Mouse (Mus musculus) heart, embryonic 15.5 days (tissue): ENCODE measurements around the gene Amt. TPM values are rescaled to one million over a fixed set of nuclear protein-coding genes. Genes with fewer than 3 reads are reported as not detected.

Source experiments
- ATAC-seq: fragments of 200-750 bp; cut with Nextera tagmentation; replicated peaks from 2 replicates; pipeline ENCODE4 v1.8.0; 2017; ENCODE audit warnings: low read depth, moderate TSS enrichment; ENCODE audit not compliant: insufficient number of reproducible peaks, insufficient read depth, low FRiP score
- H3K27ac ChIP-seq: fragments of 300-500 bp; sonication (generic); 2 replicates; pipeline ENCODE4 v1.5.1; 2015; ENCODE audit warnings: mild to moderate bottlenecking, inconsistent platforms
- H3K27me3 ChIP-seq: fragments of 300-500 bp; sonication (generic); 2 replicates; pipeline ENCODE4 v1.6.1; 2015; ENCODE audit warnings: inconsistent platforms
- H3K36me3 ChIP-seq: fragments of 300-500 bp; sonication (generic); 2 replicates; pipeline ENCODE4 v1.6.1; 2015; ENCODE audit warnings: mild to moderate bottlenecking, inconsistent platforms
- H3K4me1 ChIP-seq: fragments of 300-500 bp; sonication (generic); replicated peaks from 2 replicates; pipeline ENCODE4 v1.6.1; 2015; ENCODE audit warnings: inconsistent platforms
- H3K4me2 ChIP-seq: fragments of 300-500 bp; sonication (generic); 2 replicates; pipeline ENCODE4 v1.6.1; 2015; ENCODE audit warnings: inconsistent platforms, mild to moderate bottlenecking, moderate library complexity
- H3K4me3 ChIP-seq: fragments of 300-500 bp; sonication (generic); 2 replicates; pipeline ENCODE4 v1.5.1; 2015; ENCODE audit warnings: mild to moderate bottlenecking, inconsistent platforms
- H3K9ac ChIP-seq: fragments of 300-500 bp; sonication (generic); 2 replicates; pipeline ENCODE4 v1.6.1; 2015; ENCODE audit warnings: mild to moderate bottlenecking, inconsistent platforms
- H3K9me3 ChIP-seq: fragments of 300-500 bp; sonication (generic); replicated peaks from 2 replicates; pipeline ENCODE4 v1.6.1; 2016; ENCODE audit warnings: inconsistent platforms
- WGBS: fragments of 180-500 bp; shearing (Covaris S2); methylation state at CpG from one replicate; pipeline ENCODE4 v1.1.7; 2015; ENCODE audit warnings: mixed read lengths; 5-methylcytosine and 5-hydroxymethylcytosine counted together
- polyA plus RNA-seq: library from polyadenylated mRNA; unstranded; fragments of >200 nt; fragmentation: Nextera tagmentation; extraction: Ambion mirVana; gene quantifications from 2 replicates; pipeline ENCODE4 v1.2.1, GENCODE M21; 2015

Gene Amt
- 8.2 and 9.1 TPM in 2 replicates for polyA plus RNA-seq

DNA sequence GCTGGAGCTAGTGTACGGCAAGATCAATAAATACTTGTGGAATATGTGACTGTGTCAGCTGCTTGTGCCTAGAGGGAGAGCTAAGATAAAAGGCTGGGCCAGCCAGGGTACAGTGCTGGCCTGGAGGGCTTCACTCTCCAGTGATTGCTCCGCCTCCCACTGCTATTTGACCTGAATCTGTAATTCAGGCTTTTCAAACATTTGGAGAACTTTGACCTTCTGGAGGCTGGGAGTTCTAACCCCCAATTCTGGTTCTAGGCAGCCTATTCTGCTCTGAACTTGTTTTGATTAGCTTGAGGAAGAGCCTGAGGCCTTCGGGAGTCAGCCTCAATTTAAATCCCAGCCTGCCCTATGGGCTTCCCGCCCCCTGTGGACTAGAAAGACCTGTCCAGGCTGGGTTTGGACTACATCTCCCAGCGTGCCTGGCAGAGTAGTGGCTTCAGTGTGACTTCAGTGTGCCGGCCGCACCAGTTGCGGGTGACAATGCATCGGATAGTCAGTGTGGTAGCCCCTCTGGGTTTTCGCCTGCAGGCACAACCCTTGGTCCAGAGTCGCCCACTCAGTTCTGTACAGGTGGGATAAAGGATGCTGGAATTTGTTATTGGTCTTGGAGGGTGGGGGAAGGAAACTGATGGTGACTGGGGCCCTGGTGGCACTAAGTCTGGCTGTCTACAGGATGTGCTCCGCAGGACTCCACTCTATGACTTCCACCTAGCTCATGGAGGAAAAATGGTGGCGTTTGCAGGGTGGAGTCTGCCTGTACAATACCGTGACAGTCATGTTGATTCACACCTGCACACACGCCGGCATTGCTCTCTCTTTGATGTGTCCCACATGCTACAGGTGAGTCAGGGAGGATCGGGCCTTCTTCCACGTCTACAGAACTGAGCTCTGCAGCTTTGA is at the start of gene Amt:
TSS of gene Amt (plus strand) at position 401 of the 903 bp plus-strand sequence.
- Histone ChIP-seq H3K4me1 (peaks cover 11% of the 10 kb centered on the region), H3K9ac (peak within 1 kb of the TSS; percentile 29; the same call in 1 of the 2 replicates), H3K4me3 (peak within 1 kb of the TSS; percentile 36), H3K36me3 (peaks cover 7% of the 10 kb centered on the region; the same call in 1 of the 2 replicates), H3K9me3 (no peaks in the 10 kb centered on the region), H3K27me3 (no peaks in the 10 kb centered on the region), H3K4me2 (peak within 1 kb of the TSS; percentile 50), H3K27ac (peak within 1 kb of the TSS; percentile 29)
- 34% methylated on average over 18 of the region's 18 CpGs for WGBS
- 0 out of 2 replicates have a peak, but pooled peaks have one; percentile 38 for ATAC-seq

DNA sequence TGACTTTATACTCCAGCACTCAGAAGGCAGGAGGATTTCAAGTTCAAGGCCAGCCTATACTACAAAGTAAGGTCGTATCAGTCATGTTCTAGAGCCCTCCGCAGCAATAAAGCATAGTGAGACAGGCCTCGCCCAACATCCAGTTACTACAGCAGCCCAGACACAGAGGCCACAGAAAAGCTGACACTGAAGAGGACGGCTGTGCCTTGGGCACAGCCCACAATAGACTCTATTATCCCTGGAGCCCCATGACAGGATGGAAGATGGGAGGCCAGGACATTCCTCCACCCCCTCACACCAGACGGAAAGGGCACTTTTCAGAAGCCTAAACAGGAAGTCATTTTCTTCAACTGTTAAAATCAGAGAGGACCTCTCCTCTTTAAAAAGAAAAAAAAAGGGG is 47.7 kb upstream of the Amt start:
- no peaks in the 10 kb centered on the region for H3K9me3 ChIP-seq
- no peak for ATAC-seq
- peaks cover 28% of the 10 kb centered on the region for H3K36me3 ChIP-seq
- H3K4me1 ChIP-seq: peaks cover 16% of the 10 kb centered on the region
- H3K4me3 ChIP-seq: no peak overlapping the region
- H3K4me2 ChIP-seq: no peak overlapping the region
- H3K27ac ChIP-seq: no peak overlapping the region; the same call in 1 of the 2 replicates
- no peak overlapping the region for H3K9ac ChIP-seq
- no peaks in the 10 kb centered on the region for H3K27me3 ChIP-seq
- 62% methylated on average over 5 of the region's 5 CpGs for WGBS

DNA sequence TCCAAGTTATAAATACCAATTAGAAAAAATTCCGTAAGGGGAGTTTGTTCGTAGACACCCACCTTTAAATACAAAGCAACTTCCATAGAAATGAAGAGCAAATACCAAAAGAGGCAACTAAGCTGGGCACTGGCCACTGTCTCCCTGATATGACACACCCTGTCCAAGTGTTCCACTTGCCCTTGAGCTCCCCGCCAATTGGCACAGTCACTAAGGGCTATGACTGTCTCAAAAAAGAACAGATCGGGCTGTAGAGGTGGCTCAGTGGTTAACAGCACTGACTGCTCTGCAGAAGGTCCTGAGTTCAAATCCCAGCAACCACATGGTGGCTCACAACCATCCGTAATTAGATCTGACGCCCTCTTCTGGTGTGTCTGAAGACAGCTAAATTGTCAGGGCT is 44.8 kb upstream of the Amt start:
- Histone ChIP-seq H3K9me3 (no peaks in the 10 kb centered on the region), H3K9ac (no peak overlapping the region), H3K4me1 (peaks cover 22% of the 10 kb centered on the region), H3K4me3 (no peak overlapping the region), H3K27me3 (no peaks in the 10 kb centered on the region), H3K27ac (no peak overlapping the region), H3K4me2 (no peak overlapping the region), H3K36me3 (peaks cover 28% of the 10 kb centered on the region)
- no peak for ATAC-seq
- 82% methylated on average over 6 of the region's 6 CpGs for WGBS

DNA sequence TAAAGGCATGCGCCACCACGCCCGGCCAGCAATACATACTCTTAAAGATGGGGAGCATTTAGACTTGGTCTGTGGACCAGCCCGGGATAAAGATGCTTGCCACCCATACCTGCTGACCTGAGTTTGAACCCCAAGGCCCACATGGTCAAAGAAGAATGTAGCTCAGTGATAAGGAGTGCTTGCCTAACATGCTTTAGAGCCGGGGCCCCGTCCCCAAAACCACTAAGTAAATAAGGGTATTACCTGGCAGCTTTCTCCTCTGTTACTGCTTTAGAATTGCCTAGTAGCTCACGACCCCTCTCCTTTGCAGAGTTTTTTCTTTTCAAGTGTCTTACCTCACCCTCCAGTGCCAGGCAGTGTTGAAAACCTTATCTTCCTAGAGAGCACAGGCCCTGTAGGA is 43.9 kb upstream of the Amt start:
- peaks cover 28% of the 10 kb centered on the region for H3K4me1 ChIP-seq
- H3K9me3 ChIP-seq: no peaks in the 10 kb centered on the region
- H3K9ac ChIP-seq: no peak overlapping the region
- no peak overlapping the region for H3K4me2 ChIP-seq
- no peak overlapping the region for H3K27ac ChIP-seq
- 66% methylated on average over 7 of the region's 7 CpGs for WGBS
- H3K36me3 ChIP-seq: peaks cover 26% of the 10 kb centered on the region
- H3K4me3 ChIP-seq: no peak overlapping the region
- no peaks in the 10 kb centered on the region for H3K27me3 ChIP-seq
- no peak for ATAC-seq

DNA sequence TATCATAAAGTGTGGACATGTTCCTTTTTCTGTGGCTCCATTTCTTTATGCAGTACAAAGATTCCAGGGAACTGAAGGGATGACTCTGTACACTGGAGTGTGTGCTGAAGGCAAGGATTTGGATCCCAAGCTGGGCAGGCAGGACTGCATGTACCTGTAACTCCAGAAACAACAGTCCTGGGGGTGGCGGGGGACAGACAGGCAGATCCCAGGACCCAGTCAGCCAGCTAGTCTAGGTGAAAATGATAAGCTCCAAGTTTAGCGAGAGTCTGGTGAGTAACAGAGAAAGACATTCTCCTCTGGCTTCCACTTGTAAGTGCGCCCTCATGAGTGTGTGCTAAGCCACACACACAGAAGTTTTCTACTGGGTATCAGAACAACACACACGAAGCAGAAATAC is 36.1 kb upstream of the Amt start:
- Histone ChIP-seq H3K9me3 (no peaks in the 10 kb centered on the region), H3K9ac (no peak overlapping the region), H3K27me3 (no peaks in the 10 kb centered on the region), H3K27ac (0 out of 2 replicates have a peak overlapping the region, but pooled peaks have one; percentile 18), H3K4me2 (peak overlapping the region; percentile 80), H3K36me3 (0 out of 2 replicates have a peak, but pooled peaks cover 4% of the 10 kb centered on the region), H3K4me3 (no peak overlapping the region), H3K4me1 (peaks cover 66% of the 10 kb centered on the region)
- ATAC-seq: no peak
- 46% methylated on average over 4 of the region's 4 CpGs for WGBS

DNA sequence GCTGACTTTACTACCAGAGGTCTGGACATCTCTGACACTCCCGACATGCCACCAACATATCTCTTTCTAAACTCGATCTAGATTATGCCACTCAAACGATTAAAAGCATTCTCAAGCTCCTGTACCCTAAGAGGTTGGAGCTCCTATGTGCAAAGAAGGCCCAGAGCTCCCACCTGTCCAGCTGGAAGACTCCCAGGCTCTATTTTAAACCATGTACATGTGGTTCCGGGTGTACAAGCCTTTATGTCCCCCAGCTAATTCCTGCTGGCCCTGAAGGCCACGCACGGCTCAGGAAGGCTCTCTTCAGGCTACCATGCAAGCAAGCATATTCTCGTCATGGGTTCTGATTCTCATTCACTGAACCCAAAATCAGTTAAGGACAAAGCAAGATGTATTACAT is 34.8 kb upstream of the Amt start:
- Histone ChIP-seq H3K36me3 (no peaks in the 10 kb centered on the region), H3K4me3 (peak overlapping the region; percentile 92), H3K4me1 (peaks cover 70% of the 10 kb centered on the region), H3K27me3 (no peaks in the 10 kb centered on the region), H3K4me2 (peak overlapping the region; percentile 80), H3K9me3 (no peaks in the 10 kb centered on the region), H3K9ac (peak overlapping the region; percentile 96), H3K27ac (peak overlapping the region; percentile 99)
- ATAC-seq: no peak
- 33% methylated on average over 7 of the region's 7 CpGs for WGBS

DNA sequence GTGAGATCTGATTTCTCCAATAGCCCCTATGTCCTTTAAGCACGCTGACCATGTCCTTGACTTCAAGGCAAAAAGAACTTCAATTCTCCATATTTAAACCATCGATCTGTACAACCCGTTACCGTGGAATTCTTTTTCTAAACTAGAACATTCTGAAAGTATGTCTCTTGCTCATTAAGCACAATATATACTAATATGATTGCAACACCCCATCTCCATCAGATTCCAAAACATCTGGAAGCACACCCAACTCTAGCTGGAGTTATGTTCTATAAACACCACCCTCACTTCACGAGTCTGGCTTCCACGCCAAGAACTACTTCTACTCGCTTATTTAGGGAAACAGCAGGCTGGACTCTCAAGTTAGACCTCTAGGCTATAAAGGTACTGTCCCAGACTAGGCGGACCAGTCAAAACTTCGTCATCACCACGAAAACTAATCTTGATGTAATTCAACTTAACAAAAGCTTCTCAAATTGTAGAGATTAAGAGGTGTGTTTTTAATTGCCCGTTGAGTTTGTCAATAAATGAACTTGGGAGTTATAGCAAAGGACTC is 34.1 kb upstream of the Amt start:
- H3K4me3 ChIP-seq: peak overlapping the region; percentile 92
- ATAC-seq: no peak
- H3K27me3 ChIP-seq: no peaks in the 10 kb centered on the region
- H3K4me1 ChIP-seq: peaks cover 68% of the 10 kb centered on the region
- H3K27ac ChIP-seq: peak overlapping the region; percentile 99
- peak overlapping the region; percentile 80 for H3K4me2 ChIP-seq
- no peaks in the 10 kb centered on the region for H3K9me3 ChIP-seq
- no peaks in the 10 kb centered on the region for H3K36me3 ChIP-seq
- peak overlapping the region; percentile 96 for H3K9ac ChIP-seq
- WGBS: 28% methylated on average over 11 of the region's 11 CpGs

DNA sequence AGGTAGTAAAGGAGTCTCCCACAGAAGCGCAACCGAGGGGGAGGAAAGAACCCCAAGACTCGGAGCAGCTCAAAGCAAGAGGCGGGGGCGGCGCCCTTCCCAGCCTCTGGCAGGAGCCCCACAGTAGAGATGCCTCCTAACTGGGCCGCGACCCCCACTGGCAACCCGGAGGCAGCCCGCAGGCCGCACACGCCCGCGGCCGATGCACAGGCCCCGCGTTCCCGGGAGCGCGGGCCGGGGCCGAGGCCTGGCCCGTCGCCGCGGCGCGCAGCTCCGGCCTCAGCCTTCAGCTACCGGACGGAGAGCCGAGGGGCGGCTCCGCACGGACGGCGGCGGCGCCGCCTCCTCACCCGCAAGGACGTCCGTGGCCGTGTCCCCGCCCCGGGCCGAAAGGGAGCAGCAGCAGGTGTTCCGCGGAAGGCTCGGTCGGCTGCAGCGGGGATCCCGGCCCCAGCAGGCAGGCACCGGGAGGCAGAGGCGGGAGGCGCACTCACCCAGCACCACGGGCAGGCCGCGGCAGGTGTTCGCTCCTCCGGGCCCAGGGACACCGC is 33.4 kb upstream of the Amt start:
- WGBS: 0% methylated on average over 57 of the region's 62 CpGs
- Histone ChIP-seq H3K4me3 (peak overlapping the region; percentile 92), H3K9ac (peak overlapping the region; percentile 96), H3K36me3 (no peaks in the 10 kb centered on the region), H3K27ac (peak overlapping the region; percentile 99), H3K27me3 (no peaks in the 10 kb centered on the region), H3K9me3 (no peaks in the 10 kb centered on the region), H3K4me1 (peaks cover 71% of the 10 kb centered on the region), H3K4me2 (peak overlapping the region; percentile 80)
- ATAC-seq: peak; percentile 30

DNA sequence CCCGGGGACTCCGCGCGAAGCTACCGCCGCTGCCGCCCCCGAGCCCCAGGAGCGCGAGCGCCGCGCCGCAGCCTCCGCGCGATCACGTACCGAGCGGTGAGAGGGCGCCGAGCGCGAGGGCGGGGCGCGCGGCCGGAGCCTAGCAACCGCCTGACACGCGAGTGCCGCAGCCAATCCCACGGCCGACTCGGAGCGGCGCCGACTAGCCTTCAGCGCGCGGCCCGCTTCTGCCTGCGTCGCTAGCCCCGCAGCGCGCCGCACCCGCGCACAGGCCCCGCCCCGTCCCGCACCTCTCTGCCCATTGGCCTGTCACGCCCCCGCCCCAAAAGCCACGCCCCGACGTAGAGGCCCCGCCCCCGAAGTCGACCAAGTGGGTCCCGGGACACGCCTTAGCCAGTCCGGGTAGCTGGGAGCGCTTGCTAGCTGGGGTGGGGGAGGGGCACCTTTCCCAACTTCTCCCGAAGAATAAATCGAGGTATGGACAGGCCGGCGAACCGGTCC is 32.9 kb upstream of the Amt start, which contains the start of gene Dag1:
TSS of gene Dag1 (minus strand) at position 269 of the 501 bp plus-strand sequence.
- H3K27ac ChIP-seq: peak within 1 kb of the TSS; percentile 99
- no peaks in the 10 kb centered on the region for H3K27me3 ChIP-seq
- H3K4me1 ChIP-seq: peaks cover 73% of the 10 kb centered on the region
- peak; percentile 94 for ATAC-seq
- H3K36me3 ChIP-seq: no peaks in the 10 kb centered on the region
- H3K9ac ChIP-seq: peak within 1 kb of the TSS; percentile 96
- no peaks in the 10 kb centered on the region for H3K9me3 ChIP-seq
- under 1% methylated on average over 70 of the region's 71 CpGs for WGBS
- H3K4me3 ChIP-seq: peak within 1 kb of the TSS; percentile 92
- peak within 1 kb of the TSS; percentile 80 for H3K4me2 ChIP-seq

DNA sequence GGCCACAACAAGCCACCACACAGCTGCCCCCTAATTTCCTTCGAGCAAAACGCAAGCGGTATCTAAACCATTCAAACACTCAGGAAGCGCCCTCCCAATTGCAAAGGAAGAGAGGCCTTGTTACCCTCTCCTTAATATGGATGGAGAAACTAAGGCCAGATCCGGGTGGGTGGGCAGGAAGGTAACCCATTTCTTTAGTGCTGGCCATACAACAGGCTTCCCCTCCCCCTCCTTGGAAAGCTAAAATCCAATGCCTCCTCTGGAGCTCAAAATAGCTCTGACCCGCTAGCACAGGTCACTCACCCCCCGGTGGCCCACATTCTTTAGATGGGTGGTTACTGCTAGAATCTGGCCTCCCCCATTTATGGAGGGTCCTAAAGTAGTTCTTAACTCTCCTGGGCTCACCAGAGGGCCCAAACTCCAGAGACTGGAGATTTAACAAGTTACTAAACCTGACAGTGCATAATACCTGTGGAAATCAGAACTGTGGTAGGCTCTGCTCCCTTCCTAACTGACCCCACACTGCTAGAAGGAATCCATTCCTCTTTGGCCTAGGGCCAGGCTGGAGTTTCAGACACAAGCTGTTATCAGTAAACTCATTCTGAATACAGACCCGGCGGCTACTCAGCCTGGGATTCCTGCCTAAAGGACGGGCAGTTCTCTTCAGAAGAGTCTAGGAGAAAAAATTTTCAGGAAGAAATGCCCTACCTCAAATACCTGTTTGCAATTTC is 32.3 kb upstream of the Amt start:
- ATAC-seq: peak; percentile 54

More for the DNA sequence above, 32.3 kb upstream of the Amt start:
- peak overlapping the region; percentile 80 for H3K4me2 ChIP-seq
- 4% methylated on average over 10 of the region's 10 CpGs for WGBS
- H3K9ac ChIP-seq: peak overlapping the region; percentile 57
- H3K27me3 ChIP-seq: no peaks in the 10 kb centered on the region
- H3K4me1 ChIP-seq: peaks cover 70% of the 10 kb centered on the region
- H3K36me3 ChIP-seq: no peaks in the 10 kb centered on the region
- H3K4me3 ChIP-seq: peak overlapping the region; percentile 92
- H3K27ac ChIP-seq: peak overlapping the region; percentile 99
- no peaks in the 10 kb centered on the region for H3K9me3 ChIP-seq
